Mouse (Mus musculus) midbrain, embryonic 11.5 days (tissue): ENCODE measurements around the gene Atp13a3. TPM values are rescaled to one million over a fixed set of nuclear protein-coding genes. Genes with fewer than 3 reads are reported as not detected.

Source experiments
- ATAC-seq: fragments of 200-750 bp; cut with Nextera tagmentation; 2 replicates; pipeline ENCODE4 v1.8.0; 2017; ENCODE audit warnings: moderate TSS enrichment, moderate library complexity; ENCODE audit not compliant: low FRiP score
- DNase-seq: peaks from one replicate; pipeline ENCODE4 v3.0.0; 2015; ENCODE audit warnings: low spot score; ENCODE audit errors: missing footprints
- H3K27ac ChIP-seq: fragments of 300-500 bp; sonication (generic); 2 replicates; pipeline ENCODE4 v1.5.1; 2014; ENCODE audit warnings: low read depth, low read length
- H3K27me3 ChIP-seq: fragments of 300-500 bp; sonication (generic); 2 replicates; pipeline ENCODE4 v1.6.1; 2014; ENCODE audit warnings: mild to moderate bottlenecking, low read length, moderate library complexity, mixed read lengths; ENCODE audit not compliant: control insufficient read depth, insufficient read depth
- H3K36me3 ChIP-seq: fragments of 300-500 bp; sonication (generic); 2 replicates; pipeline ENCODE4 v1.6.1; 2014; ENCODE audit warnings: mild to moderate bottlenecking, low read length, moderate library complexity, mixed read lengths; ENCODE audit not compliant: control insufficient read depth, insufficient read depth
- H3K4me1 ChIP-seq: fragments of 300-500 bp; sonication (generic); 2 replicates; pipeline ENCODE4 v1.6.1; 2014; ENCODE audit warnings: low read length; ENCODE audit not compliant: control insufficient read depth, insufficient read depth
- H3K4me2 ChIP-seq: fragments of 300-500 bp; sonication (generic); 2 replicates; pipeline ENCODE4 v1.6.1; 2014; ENCODE audit warnings: mild to moderate bottlenecking, moderate library complexity
- H3K4me3 ChIP-seq: fragments of 300-500 bp; sonication (generic); 2 replicates; pipeline ENCODE4 v1.5.1; 2014; ENCODE audit warnings: low read depth, low read length
- H3K9ac ChIP-seq: fragments of 300-500 bp; sonication (generic); 2 replicates; pipeline ENCODE4 v1.6.1; 2014; ENCODE audit warnings: low read length
- H3K9me3 ChIP-seq: fragments of 300-500 bp; sonication (generic); 2 replicates; pipeline ENCODE4 v1.6.1; 2016; ENCODE audit warnings: low read length; ENCODE audit not compliant: control insufficient read depth
- WGBS: fragments of 180-500 bp; shearing (Covaris S2); extraction: QIAGEN DNeasy Blood & Tissue Kit; methylation state at CpG from one replicate; pipeline ENCODE4 v1.1.7; 2014; 5-methylcytosine and 5-hydroxymethylcytosine counted together
- polyA plus RNA-seq: library from polyadenylated mRNA; unstranded; fragments of >200 nt; fragmentation: Nextera tagmentation; extraction: Ambion mirVana; gene quantifications from 2 replicates; pipeline ENCODE4 v1.2.1, GENCODE M21; 2014

Atp13a3 gene
- polyA plus RNA-seq, 1 experiment from 2014 or later = 11.0 TPM

DNA sequence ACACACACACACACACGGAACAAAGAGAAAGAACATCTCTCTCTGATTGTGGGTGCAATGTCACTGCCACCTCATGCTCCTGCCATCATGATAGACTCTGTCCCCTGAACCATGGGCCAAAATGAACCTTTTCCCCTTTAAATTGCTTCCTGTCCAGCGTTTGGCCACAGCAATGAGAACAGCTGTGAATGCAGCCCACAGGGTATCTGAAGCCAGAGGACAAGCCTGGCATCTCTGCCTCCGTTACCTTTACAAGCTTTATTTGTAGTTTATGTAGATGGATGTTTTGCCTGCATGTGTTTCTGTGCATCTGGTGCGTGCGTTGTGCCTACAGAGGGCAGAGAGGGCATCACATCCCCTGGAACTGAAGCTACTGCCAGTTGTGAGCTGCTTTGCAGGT lies 21.2 kb upstream of the Atp13a3 start:
- WGBS = 71% methylated on average over 5 of the region's 5 CpGs
- no peak overlapping the region for H3K27ac ChIP-seq
- no peak overlapping the region for H3K4me2 ChIP-seq
- H3K36me3 ChIP-seq = no peaks in the 10 kb centered on the region
- no peaks in the 10 kb centered on the region for H3K27me3 ChIP-seq
- ATAC-seq (no peak), DNase-seq (no peak)
- no peak overlapping the region for H3K9ac ChIP-seq
- no peaks in the 10 kb centered on the region for H3K9me3 ChIP-seq
- no peak overlapping the region for H3K4me3 ChIP-seq
- H3K4me1 ChIP-seq = no peaks in the 10 kb centered on the region

GRCm38 (mm10) chr16:30425980-30426379 lies 20.2 kb upstream of the Atp13a3 start:
- Histone ChIP-seq H3K9me3 (no peaks in the 10 kb centered on the region), H3K27ac (no peak overlapping the region), H3K4me1 (no peaks in the 10 kb centered on the region), H3K4me3 (no peak overlapping the region), H3K36me3 (no peaks in the 10 kb centered on the region), H3K9ac (no peak overlapping the region), H3K4me2 (no peak overlapping the region), H3K27me3 (no peaks in the 10 kb centered on the region)
- 81% methylated on average over 1 of the region's 1 CpGs for WGBS
- ATAC-seq = no peak
- no peak for DNase-seq

- Histone ChIP-seq H3K27me3 (no peaks in the 10 kb centered on the region), H3K9ac (no peak overlapping the region), H3K9me3 (no peaks in the 10 kb centered on the region), H3K4me2 (no peak overlapping the region), H3K36me3 (no peaks in the 10 kb centered on the region), H3K27ac (no peak overlapping the region), H3K4me3 (no peak overlapping the region), H3K4me1 (no peaks in the 10 kb centered on the region)
- DNase-seq (no peak), ATAC-seq (no peak)
- 83% methylated on average over 5 of the region's 5 CpGs for WGBS
Measured at GRCm38 (mm10) chr16:30424053-30424452, 18.3 kb upstream of the Atp13a3 start.

DNA sequence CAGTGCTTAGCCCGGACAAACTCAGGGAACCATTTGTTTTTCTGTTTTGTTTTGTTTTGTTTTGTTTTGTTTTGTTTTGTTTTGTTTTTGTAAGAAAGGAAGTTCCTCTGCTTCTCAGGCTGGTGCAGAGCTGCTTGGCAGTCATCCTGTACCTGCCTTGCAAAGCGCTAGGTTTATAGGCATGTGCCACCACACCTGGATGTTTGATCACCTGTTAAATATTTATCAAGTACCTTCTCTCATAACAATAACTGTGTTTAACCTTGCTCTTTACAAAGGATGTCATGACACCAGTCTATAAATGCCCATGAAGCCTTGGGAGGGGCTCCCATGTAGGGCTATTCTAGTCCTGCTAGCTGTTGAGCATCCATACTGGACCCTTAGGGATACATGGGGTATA lies 10.9 kb upstream of the Atp13a3 start:
- Histone ChIP-seq H3K36me3 (no peaks in the 10 kb centered on the region), H3K4me2 (no peak overlapping the region), H3K4me1 (no peaks in the 10 kb centered on the region), H3K9me3 (no peaks in the 10 kb centered on the region), H3K4me3 (no peak overlapping the region), H3K27ac (no peak overlapping the region), H3K27me3 (no peaks in the 10 kb centered on the region), H3K9ac (no peak overlapping the region)
- DNase-seq (no peak), ATAC-seq (no peak)
- 80% methylated on average over 2 of the region's 2 CpGs for WGBS

DNA sequence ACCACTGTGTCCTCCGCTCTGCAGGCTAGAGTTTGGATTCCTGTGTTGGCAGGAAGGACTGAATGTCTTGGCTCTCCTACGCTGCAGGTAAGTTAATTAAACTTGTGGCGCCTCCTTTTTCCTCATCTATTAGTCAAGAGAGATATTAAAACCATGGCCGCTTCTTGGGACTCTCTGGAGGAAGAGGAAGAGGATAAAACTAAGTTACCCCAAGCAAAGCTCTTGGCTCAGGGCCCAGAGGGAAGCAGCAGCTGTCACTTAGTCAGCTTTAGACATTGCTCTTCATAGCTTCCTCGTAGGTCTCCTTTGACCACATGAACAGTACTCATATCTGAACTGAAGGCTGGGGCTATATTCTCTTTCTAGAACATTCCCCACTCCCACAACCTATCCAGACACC lies 10.5 kb upstream of the Atp13a3 start:
- Histone ChIP-seq H3K27me3 (no peaks in the 10 kb centered on the region), H3K27ac (no peak overlapping the region), H3K9me3 (no peaks in the 10 kb centered on the region), H3K4me2 (no peak overlapping the region), H3K4me1 (no peaks in the 10 kb centered on the region), H3K36me3 (no peaks in the 10 kb centered on the region), H3K9ac (no peak overlapping the region), H3K4me3 (no peak overlapping the region)
- WGBS = 86% methylated on average over 5 of the region's 5 CpGs
- DNase-seq = no peak
- no peak for ATAC-seq

DNA sequence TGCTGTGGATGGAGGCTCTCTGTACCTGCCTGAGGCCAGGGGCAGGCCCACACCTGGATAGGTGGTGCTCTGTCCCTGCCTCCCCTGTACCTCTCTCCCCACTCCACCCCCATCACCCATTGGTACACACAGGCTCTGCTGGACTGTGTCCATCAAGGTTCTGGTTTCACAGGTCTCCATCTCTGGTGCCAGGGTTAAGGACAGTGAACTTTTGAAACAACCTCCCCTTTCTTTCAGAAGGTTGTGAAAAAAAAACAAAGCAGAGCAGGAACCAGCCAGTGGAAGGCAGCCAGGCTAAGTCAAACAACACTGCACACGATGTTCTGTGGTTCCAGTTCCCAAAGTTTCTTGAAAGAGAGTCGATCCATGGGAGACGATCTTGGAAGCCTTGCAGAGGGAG lies 6.9 kb upstream of the Atp13a3 start:
- Histone ChIP-seq H3K4me2 (no peak overlapping the region), H3K36me3 (no peaks in the 10 kb centered on the region), H3K4me3 (no peak overlapping the region), H3K9ac (no peak overlapping the region), H3K27me3 (no peaks in the 10 kb centered on the region), H3K9me3 (no peaks in the 10 kb centered on the region), H3K4me1 (no peaks in the 10 kb centered on the region), H3K27ac (no peak overlapping the region)
- no peak for ATAC-seq
- no peak for DNase-seq
- 80% methylated on average over 3 of the region's 3 CpGs for WGBS

DNA sequence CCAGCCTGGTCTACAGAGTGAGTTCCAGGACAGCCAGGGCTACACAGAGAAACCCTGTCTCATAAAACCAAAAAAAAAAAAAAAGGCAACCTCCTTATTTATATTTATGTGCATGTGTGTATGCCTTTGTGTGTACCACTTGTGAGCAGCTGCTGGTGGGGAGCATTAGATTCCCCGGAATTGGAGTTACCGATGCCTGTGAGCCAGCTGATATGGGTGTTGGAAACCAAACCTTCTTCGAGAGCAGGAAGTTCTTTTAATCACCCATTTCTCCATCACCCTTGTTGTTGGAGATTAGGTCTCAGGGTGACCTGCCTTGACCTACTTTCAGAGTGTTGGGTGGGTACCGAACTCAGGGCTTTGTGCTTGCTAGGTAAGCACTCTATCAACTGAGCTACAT lies 5.1 kb upstream of the Atp13a3 start:
- H3K9ac ChIP-seq = no peak overlapping the region
- H3K4me2 ChIP-seq = no peak overlapping the region
- H3K36me3 ChIP-seq = no peaks in the 10 kb centered on the region
- no peak overlapping the region for H3K27ac ChIP-seq
- no peaks in the 10 kb centered on the region for H3K9me3 ChIP-seq
- ATAC-seq (no peak), DNase-seq (no peak)
- no peaks in the 10 kb centered on the region for H3K4me1 ChIP-seq
- H3K27me3 ChIP-seq = no peaks in the 10 kb centered on the region
- no peak overlapping the region for H3K4me3 ChIP-seq
- 91% methylated on average over 4 of the region's 4 CpGs for WGBS

GRCm38 (mm10) chr16:30407513-30407912 lies 1.7 kb upstream of the Atp13a3 start:
- no peaks in the 10 kb centered on the region for H3K36me3 ChIP-seq
- no peaks in the 10 kb centered on the region for H3K9me3 ChIP-seq
- no peak overlapping the region for H3K4me2 ChIP-seq
- no peak for ATAC-seq
- H3K4me1 ChIP-seq = no peaks in the 10 kb centered on the region
- H3K27me3 ChIP-seq = no peaks in the 10 kb centered on the region
- no peak overlapping the region for H3K9ac ChIP-seq
- no peak for DNase-seq
- H3K4me3 ChIP-seq = no peak overlapping the region
- 77% methylated on average over 2 of the region's 2 CpGs for WGBS
- no peak overlapping the region for H3K27ac ChIP-seq

DNA sequence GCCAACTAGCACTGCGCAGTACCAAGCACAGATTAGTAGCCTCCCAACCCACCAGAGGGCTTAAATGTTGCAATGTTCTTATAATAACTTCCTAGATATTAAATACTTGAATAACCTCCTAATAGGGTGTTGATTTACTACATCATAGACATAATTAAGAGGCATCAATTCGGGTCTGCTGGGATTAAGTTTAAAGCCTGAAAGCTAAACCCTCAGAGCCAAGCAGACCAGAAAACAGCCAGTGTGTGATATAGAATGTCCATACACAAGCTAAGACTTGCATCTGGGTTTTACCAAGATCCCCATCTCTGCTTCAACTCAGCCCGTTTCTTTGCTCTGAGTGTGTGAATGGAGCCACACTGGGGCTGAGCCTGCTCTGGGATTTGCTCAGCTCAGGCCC lies 2.2 kb downstream of the Atp13a3 start:
- Histone ChIP-seq H3K4me2 (no peak overlapping the region), H3K9ac (no peak overlapping the region), H3K27me3 (no peaks in the 10 kb centered on the region), H3K9me3 (no peaks in the 10 kb centered on the region), H3K36me3 (no peaks in the 10 kb centered on the region), H3K4me1 (no peaks in the 10 kb centered on the region), H3K27ac (no peak overlapping the region), H3K4me3 (no peak overlapping the region)
- 82% methylated on average over 3 of the region's 3 CpGs for WGBS
- ATAC-seq (no peak), DNase-seq (no peak)
